Mouse (Mus musculus) right cerebral cortex, postnatal 25 days (tissue): ENCODE results near the gene Dscaml1.

ENCODE experiments used
- DNase-seq: peaks from one replicate; pipeline ENCODE4 v3.0.0; 2022

The Dscaml1 gene

DNA sequence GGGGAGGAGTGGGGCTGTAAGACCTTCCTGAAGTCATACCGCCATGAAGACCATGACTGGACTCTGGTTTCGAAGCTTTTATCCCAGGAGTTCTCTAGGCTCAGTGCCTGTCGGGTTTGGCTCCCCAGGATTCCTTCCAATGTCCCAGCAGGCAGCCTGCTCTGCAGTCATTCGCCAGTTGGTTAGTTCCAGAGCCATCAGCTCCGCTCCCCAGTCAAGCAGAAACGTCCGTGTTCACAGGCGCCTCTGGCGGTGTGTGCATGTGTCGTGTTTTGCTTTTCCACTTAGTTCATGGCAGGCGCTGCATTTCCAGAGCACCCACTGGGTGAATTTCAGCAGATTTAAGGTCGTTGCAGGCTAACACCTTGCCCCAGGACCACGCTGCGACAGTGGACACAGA lies 31.9 kb downstream of the Dscaml1 start:
- no peak for DNase-seq

DNA sequence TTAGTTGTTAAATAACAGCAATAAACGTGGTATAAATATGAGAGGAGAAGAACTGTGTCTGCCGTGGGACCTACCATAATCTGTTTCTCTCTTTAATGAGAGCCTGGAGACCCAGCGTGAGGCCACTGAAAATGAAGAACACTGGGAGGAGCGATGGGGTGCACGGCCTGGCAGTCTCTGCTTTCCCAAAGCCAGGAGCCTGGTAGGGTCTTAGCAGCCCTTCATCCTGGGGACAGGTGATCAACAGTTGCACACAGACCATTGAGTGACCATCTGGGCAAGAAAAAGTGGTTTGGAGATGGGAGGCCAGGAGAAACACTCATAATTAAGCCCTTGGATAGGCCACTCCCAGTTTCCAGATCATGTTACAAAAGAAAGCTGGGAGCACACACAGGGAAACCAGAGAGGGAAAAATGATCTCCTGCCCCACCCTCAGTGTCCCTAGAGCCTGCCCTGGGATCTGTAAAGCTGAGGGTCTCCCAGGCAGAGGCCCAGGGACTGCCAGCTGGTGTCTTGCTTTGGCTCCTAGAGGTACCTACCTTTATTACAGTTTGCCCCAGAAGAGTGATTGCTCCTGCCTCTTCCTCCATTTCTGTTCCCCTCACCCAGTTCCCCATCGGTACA lies 39.1 kb downstream of the Dscaml1 start:
- DNase-seq: no peak

DNA sequence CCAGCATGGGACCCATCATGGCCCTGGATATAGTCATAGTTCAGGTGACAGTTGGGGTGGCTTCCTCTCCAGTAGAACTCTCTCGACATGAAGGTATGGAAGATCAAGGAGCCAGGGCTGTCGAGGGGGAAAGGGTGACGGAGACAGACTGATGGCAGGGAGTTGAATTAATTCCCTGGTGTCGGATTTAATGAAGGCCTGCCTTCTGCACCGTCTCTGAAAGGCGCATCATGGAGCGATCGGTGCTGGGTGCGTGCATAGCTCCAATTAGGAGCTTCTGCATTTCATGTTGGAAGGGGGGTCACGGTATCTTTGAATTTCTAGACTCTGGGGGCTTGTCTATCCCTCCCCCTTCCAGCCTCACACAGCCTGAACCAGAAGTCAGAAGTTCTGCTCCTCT lies 41.8 kb downstream of the Dscaml1 start:
- no peak for DNase-seq

- DNase-seq: peak; percentile 68
These were observed 44.5 kb downstream of the Dscaml1 start for GRCm38 (mm10) chr9:45470746-45471471.

- no peak for DNase-seq
These were observed 45.3 kb downstream of the Dscaml1 start for GRCm38 (mm10) chr9:45471691-45472090.

GRCm38 (mm10) chr9:45474874-45475273 lies 48.4 kb downstream of the Dscaml1 start:
- no peak for DNase-seq

- no peak for DNase-seq
These were observed 54.5 kb downstream of the Dscaml1 start for GRCm38 (mm10) chr9:45480936-45481335.

DNA sequence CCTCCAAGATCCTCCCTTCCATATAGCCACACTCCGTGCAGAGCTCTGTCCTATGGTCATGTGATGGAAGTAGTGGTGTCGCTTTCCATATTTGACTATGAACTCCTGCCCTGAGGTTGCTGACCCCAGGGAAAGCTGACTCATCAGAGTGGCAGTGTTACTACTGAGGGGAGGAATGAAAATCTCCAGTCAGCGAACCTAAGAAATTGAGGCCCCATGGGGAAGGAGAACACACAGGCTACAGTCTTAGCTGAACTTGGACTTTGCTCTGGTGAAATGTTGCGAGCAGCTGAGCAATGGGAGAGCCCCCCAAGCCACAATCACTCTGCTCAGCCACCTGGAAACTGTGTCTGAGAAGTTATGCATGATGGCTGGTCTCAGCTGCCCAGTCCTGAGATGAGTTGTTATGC lies 60.2 kb downstream of the Dscaml1 start:
- no peak for DNase-seq

DNA sequence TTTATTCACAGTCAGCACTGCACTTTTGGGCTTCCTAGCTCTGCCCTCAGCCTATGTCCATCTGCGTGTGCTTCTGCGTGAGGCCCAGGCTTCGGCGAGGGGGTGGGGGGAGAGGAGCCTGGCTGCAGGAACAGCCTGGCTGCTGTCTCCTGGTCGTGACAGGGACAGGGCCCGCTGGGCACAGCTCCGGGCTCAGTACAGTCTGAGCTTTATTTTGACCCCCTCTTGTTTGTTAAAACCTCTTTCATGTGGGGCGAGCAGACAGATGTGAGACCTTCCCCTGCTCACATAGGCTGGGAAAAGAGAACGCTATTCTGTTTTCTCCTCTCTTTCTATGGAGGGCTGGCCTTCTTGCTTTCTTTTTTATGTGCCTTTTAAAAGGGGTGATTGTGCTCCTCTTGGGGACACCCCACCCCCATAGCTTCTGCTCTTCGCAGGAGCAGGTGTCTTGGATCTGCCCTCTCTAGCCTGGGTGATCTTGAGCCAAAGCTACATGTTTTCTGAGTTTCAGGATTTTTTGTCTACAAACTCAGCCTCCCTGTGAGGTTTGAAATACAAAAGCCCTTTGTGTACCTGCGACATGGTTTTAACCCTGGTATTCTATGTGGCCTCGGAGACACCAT lies 60.9 kb downstream of the Dscaml1 start:
- DNase-seq: no peak

- no peak for DNase-seq
These were observed 64.5 kb downstream of the Dscaml1 start for GRCm38 (mm10) chr9:45490899-45491298.

DNA sequence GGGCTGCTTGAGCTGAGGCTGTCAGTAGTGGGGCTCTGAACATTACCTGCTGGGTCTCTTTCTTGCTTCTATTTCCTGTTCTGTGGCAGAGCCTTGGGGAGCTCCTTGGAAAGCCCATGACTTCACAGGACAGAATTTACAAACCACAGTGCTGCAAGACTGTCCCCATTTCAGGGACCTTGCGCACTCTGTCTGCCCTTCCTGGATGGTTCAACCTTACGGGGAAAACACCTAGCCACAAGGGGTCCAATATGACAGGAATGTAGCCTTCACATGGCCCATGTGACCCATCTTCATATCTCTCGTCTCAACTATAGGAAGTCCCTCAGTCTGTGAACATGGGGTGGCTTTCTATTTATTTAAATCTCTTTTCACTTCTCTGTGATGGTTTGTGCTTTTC lies 68.5 kb downstream of the Dscaml1 start:
- no peak for DNase-seq

DNA sequence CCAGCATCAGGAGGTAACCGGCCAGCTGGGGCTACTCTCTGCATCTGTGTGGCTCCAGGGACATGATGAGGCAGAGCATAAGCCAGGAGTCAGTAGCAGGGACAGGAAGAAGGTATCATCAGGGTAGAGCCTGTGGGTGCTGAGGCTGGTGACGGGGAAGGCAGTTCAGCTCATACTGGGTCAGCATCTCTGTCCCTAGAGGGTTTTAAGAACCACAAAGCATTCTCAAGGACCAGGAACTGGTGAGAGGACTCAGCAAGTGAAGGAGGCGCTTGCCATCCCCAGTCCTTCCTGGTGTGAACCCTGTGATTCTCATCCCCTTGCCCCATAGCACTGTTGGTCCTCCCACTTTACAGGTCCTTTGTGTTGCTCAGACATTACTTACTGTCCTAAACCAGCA lies 69.9 kb downstream of the Dscaml1 start:
- DNase-seq: no peak

GRCm38 (mm10) chr9:45496944-45497343 lies 70.5 kb downstream of the Dscaml1 start:
- DNase-seq: no peak

- no peak for DNase-seq
These were observed 72.8 kb downstream of the Dscaml1 start for GRCm38 (mm10) chr9:45499267-45499666.

GRCm38 (mm10) chr9:45500071-45500595 lies 73.7 kb downstream of the Dscaml1 start:
- DNase-seq: no peak

- no peak for DNase-seq
These were observed 75.0 kb downstream of the Dscaml1 start for GRCm38 (mm10) chr9:45501295-45501927.

- DNase-seq: no peak
These were observed 75.7 kb downstream of the Dscaml1 start for GRCm38 (mm10) chr9:45501963-45502641.

DNA sequence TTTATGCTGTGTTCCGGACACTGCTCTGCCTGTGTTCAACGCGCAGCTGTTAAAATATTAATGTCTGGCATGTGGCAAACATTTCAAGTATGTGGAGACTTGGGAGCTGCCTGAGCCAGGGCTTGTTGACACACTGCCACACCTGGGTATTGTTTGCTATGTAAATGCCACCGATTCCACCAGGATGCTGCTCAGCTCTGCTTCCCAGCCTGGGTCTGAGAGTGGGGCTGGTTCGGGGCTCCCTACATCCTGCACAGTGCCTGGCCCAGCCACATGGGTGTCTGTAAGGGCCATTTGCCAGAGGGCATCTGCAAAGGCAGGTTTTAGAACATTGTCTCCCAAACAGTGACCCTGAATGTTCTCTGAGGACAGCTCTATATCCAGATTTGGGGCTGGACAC lies 78.5 kb downstream of the Dscaml1 start:
- no peak for DNase-seq

GRCm38 (mm10) chr9:45505487-45505939 lies 79.1 kb downstream of the Dscaml1 start:
- no peak for DNase-seq

DNA sequence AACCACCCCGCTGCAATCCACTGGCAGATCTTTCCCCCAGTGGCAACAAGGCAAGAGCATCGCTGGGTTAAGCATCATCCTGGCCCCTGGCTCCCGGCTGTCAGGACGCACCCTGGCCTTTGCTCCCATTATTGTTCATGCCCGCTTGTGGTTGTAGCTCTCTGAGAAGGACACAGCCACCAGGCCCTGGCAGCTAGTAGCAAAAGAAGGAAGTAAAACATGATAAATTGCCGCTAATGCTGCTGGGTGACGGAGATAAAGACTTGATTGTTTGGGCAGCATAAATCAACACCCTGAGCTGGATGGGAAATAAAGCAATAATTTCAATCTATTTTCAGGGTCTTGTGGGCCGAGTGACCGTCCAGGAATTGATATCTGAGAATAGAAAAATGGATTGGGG lies 81.1 kb downstream of the Dscaml1 start:
- DNase-seq: no peak

- DNase-seq: no peak
These were observed 84.5 kb downstream of the Dscaml1 start for GRCm38 (mm10) chr9:45510806-45511546.
